Mouse (Mus musculus): ENCODE measurements at regions not wholly inside any gene's neighbourhood (a gene's known extent, or its start where the extent isn't known, plus 50 kb on each side); places are given as distances from the start of the nearest gene placed in this dataset.
"Not testable (repeated sequence)": the region's sequence is repeated elsewhere in the genome, so short reads cannot be mapped to it uniquely, and the experiment has no call there.

DNA sequence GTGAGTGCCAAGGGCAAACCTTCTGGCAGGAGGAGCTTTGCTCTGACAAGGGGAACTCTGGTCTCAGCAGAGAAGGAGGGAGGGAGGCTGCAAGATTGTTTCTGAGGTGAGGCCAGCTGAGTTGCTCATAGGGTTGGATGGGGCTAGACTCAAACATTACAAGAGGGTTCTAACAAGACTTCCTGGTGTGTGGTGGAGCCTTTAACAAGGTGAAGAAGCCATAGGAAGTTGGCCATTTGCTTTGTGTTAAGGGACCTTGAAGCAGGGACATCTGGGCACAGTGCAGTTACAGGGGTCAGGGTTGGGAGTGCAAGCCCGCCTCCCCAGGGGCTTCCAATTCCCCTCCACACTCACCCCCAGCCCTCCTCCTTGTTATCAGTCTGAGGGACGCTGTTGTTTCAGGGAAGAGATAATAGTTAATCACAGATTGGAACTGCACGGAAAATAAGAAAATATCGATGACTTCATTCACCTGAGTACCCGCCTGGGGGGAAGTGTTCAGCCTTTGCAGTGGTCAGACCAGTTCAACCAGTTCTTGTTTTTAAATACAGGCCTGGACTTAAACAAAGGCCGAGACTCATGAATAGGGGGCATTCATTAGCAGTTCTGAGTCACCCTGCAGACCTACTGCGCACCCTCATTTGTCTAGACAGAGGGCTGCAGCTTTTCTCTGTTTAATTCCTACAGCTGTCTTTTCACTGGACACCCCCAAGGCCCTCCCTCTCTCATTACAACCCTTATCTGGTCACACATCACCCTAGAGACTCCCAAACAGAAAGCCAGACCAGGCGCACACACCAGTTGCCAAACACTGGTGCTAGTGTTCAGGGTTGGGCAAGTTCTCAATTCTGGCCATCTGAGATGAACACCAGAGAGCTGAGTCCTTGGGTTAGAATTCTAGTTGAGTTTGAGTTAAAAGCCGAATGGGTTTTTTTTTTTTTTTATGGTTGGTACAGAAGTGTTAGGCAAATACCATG lies 139.5 kb downstream of the Bcl2l11 start:
- DNase-seq (ENCODE audit: low spot score): no peak

GRCm38 (mm10) chr2:128270377-128271129 lies 144.7 kb downstream of the Bcl2l11 start:
- DNase-seq (ENCODE audit: low spot score): no peak

- no peak for DNase-seq (ENCODE audit: low spot score)
These were observed 147.0 kb downstream of the Bcl2l11 start for GRCm38 (mm10) chr2:128272789-128273188.

GRCm38 (mm10) chr2:128273292-128273691 lies 147.5 kb downstream of the Bcl2l11 start:
- DNase-seq (ENCODE audit: low spot score): no peak

GRCm38 (mm10) chr2:128276337-128276736 lies 150.5 kb downstream of the Bcl2l11 start:
- DNase-seq (ENCODE audit: low spot score): no peak

DNA sequence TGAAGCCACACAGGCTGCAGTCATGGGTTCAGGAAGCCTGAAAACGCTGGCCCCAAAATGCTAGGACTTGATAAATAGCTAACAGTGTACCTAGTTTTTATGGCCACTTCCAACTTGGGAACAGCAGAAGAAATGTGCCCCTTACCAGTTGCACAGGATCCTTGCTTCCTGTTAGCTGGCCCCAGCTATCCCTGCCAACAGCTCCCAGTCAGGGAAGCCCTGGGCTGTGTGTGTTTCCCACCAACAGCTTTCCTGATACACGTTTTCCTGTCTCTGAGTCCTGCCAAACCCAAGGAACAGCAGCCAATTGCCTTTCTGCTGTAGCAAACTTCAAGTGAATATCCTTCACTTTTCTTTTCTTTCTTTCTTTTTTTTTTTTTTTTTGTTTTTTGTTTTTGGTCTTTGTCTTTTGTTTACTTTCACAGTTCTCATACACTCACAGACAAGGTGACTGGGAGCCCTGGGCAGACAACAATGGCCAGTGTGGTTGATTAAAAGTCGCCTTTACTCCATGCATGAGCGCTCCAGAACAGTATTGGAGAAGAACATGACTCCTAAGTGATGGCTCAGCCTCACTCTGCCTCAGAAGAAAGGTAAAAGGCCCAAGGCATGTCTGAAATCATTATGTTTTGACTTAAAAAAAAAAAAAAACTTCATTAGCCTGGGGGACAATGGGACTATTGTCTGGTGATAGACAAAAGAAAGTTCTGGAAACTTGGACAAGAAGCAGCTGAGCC lies 151.7 kb downstream of the Bcl2l11 start:
- no peak for DNase-seq (ENCODE audit: low spot score)

GRCm38 (mm10) chr2:128278124-128278432 lies 152.2 kb downstream of the Bcl2l11 start:
- no peak for DNase-seq (ENCODE audit: low spot score)

DNA sequence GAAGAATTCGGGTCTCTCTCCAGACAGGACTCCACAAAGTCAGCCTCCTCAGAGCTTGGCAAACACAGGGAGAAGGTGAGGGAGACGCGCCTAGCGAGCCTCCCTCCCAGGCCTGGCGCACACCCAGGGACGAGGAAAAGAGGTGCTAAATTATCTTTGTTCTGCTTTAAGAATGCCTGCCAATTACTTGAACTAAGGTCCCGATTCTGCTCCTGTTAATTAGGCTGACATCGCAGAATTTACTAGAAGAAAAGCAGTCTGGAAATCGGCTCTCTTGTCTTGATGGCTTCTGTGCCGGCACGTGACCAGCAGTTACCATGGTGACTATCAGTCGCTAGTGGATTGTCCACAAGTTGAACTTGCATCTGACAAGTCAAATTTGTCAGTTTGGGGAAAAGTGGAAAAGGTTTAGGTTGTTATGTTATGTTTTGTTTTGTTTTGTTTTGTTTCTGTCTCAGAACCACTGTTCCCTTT lies 152.8 kb downstream of the Bcl2l11 start:
- no peak for DNase-seq (ENCODE audit: low spot score)

DNA sequence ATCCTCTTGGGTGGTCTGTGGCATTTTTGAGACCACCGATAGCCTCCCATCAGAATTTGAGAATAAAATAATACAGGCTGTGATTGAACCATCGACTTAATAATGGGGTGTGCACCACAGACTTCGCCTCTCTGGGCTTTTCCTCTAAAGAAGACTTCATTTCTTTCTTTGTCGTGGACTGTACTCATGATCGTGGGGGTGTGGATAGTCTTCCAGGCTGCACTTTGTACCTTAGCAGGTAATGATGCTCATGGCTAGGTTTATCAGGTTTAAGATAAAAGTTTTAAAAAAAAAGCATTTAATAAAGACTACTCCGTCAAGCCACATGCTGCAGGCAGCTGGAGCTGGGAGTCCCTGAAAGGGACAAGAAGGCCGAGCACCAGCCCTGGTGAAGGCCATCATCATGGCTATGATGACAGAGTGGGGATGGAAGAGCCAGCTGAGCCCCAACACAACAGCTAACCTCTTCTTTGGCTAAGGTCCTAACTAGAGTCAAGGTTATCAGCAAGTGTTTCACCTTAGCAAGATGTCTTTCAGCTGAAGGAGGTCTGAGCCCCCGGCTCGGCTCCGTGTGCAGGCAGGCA lies 153.4 kb downstream of the Bcl2l11 start:
- no peak for DNase-seq (ENCODE audit: low spot score)

- DNase-seq (ENCODE audit: low spot score): no peak
These were observed 156.8 kb downstream of the Bcl2l11 start for GRCm38 (mm10) chr2:128282591-128282990.

GRCm38 (mm10) chr2:128284822-128285421 lies 159.1 kb downstream of the Bcl2l11 start:
- DNase-seq (ENCODE audit: low spot score): no peak

DNA sequence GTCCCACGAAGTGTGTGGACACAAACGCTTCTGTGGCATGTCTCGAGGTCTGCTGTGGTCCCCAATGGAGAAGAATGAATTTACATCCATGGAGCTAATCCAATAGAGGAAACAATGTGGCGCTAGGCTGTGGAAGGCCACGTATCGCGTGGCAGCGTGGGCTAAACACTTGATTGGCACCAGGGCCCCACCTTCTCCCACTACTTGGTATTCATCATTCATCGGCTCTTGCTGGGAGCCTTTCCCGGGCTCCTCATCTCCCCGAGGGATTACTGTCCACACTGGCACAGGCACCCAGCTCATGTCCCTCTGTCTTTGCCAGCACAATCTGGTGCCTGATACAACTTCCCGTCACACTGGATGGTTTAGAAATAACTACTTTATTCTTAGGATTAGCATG lies 159.6 kb downstream of the Bcl2l11 start:
- DNase-seq (ENCODE audit: low spot score): no peak

DNA sequence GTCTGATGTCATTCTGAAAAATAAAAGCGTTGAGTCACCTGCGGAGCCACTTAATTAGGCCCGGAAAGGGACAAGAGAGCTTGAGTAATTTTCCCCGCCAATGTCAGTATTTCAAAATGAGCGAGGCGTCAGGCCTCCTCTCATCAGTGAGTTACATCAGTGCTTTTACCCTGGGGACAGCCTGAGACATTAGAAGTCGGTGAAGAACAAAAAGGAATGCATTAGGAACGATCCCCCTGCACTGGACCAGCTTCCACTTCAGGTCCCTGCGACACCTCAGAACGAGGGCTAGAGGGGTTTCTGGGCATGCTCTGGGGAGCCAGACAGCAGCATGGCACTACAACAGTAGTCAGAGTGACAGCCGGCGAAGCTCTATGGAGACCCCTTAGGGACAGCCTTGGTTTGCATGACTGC lies 162.3 kb downstream of the Bcl2l11 start:
- no peak for DNase-seq (ENCODE audit: low spot score)

DNA sequence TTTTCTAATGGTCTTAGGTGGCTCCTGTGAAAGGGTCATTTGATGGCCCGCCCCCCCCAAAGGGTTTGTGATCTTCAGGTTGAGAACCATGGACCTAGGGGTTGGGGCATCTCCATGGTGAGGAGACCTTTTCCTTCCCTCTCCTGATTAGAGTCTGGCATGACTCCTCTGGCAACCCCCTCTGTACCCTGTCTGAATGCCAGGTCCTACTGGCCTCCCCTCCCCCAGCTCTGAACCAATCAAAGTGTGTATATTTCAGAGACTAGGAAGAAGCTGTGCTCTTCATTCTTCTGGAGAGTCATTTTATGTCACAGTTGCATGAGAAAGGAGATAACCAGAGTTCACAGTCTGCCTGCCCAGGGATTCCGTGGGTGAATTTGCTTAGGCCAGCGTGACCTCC lies 164.8 kb downstream of the Bcl2l11 start:
- no peak for DNase-seq (ENCODE audit: low spot score)

DNA sequence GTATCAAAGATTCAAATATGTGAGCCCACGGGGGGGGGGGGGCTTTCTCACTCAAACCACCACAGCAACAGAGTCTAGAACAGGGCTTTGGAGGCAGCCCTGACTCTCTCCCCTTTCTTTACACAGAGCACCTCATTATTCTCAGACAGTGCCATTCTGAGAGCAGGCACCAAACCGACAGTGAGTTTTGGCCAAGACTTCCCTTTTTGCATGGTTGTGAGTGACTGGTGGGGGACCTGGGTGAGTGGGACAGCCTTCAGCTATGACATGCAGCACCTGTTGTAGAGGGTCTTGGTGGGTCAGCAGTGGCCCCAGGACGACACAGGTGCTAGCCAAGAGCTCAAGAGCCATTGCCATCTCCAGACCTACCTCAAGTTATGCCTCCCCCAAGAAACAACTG lies 168.8 kb downstream of the Bcl2l11 start:
- DNase-seq (ENCODE audit: low spot score): no peak

- peak; percentile 88 for DNase-seq (ENCODE audit: low spot score)
These were observed 169.2 kb downstream of the Bcl2l11 start for GRCm38 (mm10) chr2:128295018-128295424.

DNA sequence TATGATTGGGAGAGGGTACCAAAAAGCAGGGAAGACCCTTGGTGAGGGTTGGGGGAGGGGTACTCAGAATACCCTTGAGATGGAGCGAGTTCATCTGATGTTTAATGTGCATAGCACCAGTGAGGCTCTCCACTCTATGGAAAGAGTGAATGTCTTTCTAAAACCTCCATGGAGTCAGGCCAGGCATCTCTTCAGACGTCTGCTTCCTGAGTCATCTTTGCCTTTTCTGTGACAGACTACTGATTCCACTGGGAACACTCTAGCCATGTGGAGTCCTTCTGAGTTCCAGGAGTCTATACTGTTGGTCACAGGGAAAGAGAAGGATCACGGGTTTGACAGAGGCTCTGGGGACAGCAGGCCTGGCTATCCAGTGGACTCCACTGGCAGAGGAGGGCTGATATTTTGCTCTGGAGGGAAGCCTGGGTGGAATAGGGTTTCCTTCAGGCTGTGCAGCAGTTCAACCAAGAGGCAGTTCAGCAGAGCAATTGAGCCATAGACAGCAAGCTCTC lies 169.9 kb downstream of the Bcl2l11 start:
- no peak for DNase-seq (ENCODE audit: low spot score)

- DNase-seq (ENCODE audit: low spot score): not testable (repeated sequence)
These were observed 170.6 kb downstream of the Bcl2l11 start for GRCm38 (mm10) chr2:128296423-128296822.

- DNase-seq (ENCODE audit: low spot score): peak; percentile 39
These were observed 171.1 kb downstream of the Bcl2l11 start for GRCm38 (mm10) chr2:128296897-128297296.

GRCm38 (mm10) chr2:128297821-128298220 lies 172.0 kb downstream of the Bcl2l11 start:
- no peak for DNase-seq (ENCODE audit: low spot score)

DNA sequence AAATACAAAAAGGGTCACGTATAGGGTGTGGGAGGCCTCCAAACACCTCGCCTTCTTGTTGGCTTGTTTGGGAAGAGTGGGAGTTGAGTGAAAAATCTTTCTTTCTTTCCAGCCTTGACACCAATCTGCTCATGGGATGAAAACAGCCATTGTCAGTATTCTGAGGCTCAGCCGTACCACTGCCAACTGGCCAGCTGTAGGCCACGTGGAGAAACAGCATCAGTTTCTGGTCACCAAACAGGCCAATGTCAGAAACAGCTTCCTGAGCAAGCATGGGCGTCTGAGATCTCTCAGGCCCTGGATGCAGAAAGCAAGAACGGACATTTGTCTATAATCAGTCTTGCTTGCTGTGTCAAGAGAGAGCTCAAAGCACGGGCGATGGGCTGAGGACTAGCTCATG lies 173.2 kb downstream of the Bcl2l11 start:
- no peak for DNase-seq (ENCODE audit: low spot score)

Measured in thymus, postnatal 0 days (tissue).